Mouse (Mus musculus) lung, postnatal 0 days (tissue): Measurements from ENCODE around the gene Nin. TPM values are rescaled to one million over a fixed set of nuclear protein-coding genes. Genes with fewer than 3 reads are reported as not detected.

Experiments used
- ATAC-seq: fragments of 200-750 bp; cut with Nextera tagmentation; 2 replicates; pipeline ENCODE4 v1.8.0; 2017; ENCODE audit warnings: moderate library complexity
- DNase-seq: peaks from one replicate; pipeline ENCODE4 v3.0.0-alpha.2; 2016; ENCODE audit warnings: low spot score
- H3K27ac ChIP-seq: fragments of 300-500 bp; sonication (generic); 2 replicates; pipeline ENCODE4 v1.5.1; 2014; ENCODE audit warnings: antibody characterized with exemption, mild to moderate bottlenecking, low read length, mixed read lengths
- H3K27me3 ChIP-seq: fragments of 300-500 bp; sonication (generic); replicated peaks from 2 replicates; pipeline ENCODE4 v1.6.1; 2014; ENCODE audit warnings: low read length, mixed read lengths; ENCODE audit not compliant: insufficient read depth
- H3K36me3 ChIP-seq: fragments of 300-500 bp; sonication (generic); 2 replicates; pipeline ENCODE4 v1.6.1; 2014; ENCODE audit warnings: low read length, mixed read lengths; ENCODE audit not compliant: insufficient read depth
- H3K4me1 ChIP-seq: fragments of 300-500 bp; sonication (generic); 2 replicates; pipeline ENCODE4 v1.6.1; 2014; ENCODE audit warnings: antibody characterized with exemption, low read depth, low read length, mixed read lengths; ENCODE audit not compliant: insufficient read depth
- H3K4me2 ChIP-seq: fragments of 300-500 bp; sonication (generic); replicated peaks from 2 replicates; pipeline ENCODE4 v1.6.1; 2014; ENCODE audit warnings: low read depth, mild to moderate bottlenecking, low read length, moderate library complexity, mixed read lengths
- H3K4me3 ChIP-seq: fragments of 300-500 bp; sonication (generic); 2 replicates; pipeline ENCODE4 v1.5.1; 2014; ENCODE audit warnings: low read depth, low read length
- H3K9ac ChIP-seq: fragments of 300-500 bp; sonication (generic); replicated peaks from 2 replicates; pipeline ENCODE4 v1.6.1; 2014; ENCODE audit warnings: low read depth, mild to moderate bottlenecking
- H3K9me3 ChIP-seq: fragments of 300-500 bp; sonication (generic); 2 replicates; pipeline ENCODE4 v1.6.1; 2016; ENCODE audit warnings: low read length, mixed read lengths
- CTCF ChIP-seq: IDR thresholded peaks from 2 replicates; pipeline ENCODE4 v1.5.1; 2016; ENCODE audit warnings: antibody characterized with exemption, mild to moderate bottlenecking
- EP300 ChIP-seq: IDR thresholded peaks from 2 replicates; pipeline ENCODE4 v1.6.1; 2016; ENCODE audit warnings: antibody characterized with exemption, mild to moderate bottlenecking, control low read depth
- WGBS: fragments of 180-500 bp; shearing (Covaris S2); extraction: QIAGEN DNeasy Blood & Tissue Kit; methylation state at CpG from one replicate; pipeline ENCODE4 v1.1.7; 2014; 5-methylcytosine and 5-hydroxymethylcytosine counted together
- polyA plus RNA-seq: library from polyadenylated mRNA; unstranded; fragments of >200 nt; fragmentation: Nextera tagmentation; extraction: Ambion mirVana; gene quantifications from 2 replicates; pipeline ENCODE4 v1.2.1, GENCODE M21; 2015

The Nin gene
- 8.3 and 8.6 TPM in 2 replicates for polyA plus RNA-seq

DNA sequence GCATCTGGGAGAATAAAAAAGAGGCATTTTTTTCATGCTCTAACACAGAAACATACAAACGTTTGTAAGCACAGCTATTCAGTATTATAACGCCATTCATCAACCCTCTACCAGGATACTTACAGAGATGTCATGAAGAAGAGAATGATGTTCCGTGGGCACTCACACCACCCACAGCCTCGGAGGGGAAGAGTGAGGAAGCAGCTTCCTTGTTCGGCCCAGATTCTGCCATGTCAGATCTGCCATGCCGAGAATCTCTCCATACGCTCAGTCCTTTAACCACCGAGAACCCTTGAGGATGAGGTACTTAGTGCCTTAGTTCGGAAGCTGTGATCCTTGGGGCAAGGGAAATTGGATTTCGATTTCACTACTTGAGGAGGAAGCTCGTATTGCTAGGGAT lies at the start of gene Nin:
TSS of gene Nin (minus strand) at position 367 of the 400 bp plus-strand sequence.
- Histone ChIP-seq H3K4me2 (no peak within 1 kb of the TSS), H3K27me3 (no peaks in the 10 kb centered on the region), H3K4me1 (peaks cover 13% of the 10 kb centered on the region; the same call in 1 of the 2 replicates), H3K9ac (no peak within 1 kb of the TSS), H3K36me3 (no peaks in the 10 kb centered on the region), H3K4me3 (no peak within 1 kb of the TSS), H3K27ac (no peak within 1 kb of the TSS), H3K9me3 (no peaks in the 10 kb centered on the region)
- TF ChIP-seq EP300 (no peak), CTCF (no peak)
- DNase-seq (no peak), ATAC-seq (no peak)
- WGBS: 71% methylated on average over 11 of the region's 11 CpGs

DNA sequence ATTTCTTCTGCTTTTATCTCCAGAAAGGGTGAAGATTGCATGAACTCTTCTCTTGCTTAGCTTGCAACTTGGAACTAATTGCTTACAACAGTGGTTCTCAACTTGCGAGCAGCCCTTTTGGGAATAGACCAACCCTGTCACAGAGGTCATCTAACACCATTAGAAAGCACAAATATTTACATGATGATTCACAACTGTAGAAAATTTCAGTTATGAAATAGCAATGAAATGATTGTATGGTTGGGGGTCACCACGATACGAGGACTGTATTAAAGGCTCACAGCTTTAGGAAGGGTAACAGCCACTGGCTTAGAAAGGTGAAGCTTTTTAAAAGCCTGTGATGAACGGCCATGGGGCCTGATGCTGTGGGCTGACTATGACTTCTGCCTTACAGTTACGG lies 47.5 kb upstream of the Nin start:
- ATAC-seq: peak; percentile 46
- 50% methylated on average over 5 of the region's 5 CpGs for WGBS
- Histone ChIP-seq H3K9ac (no peak overlapping the region), H3K4me3 (no peak overlapping the region), H3K36me3 (no peaks in the 10 kb centered on the region), H3K27ac (no peak overlapping the region), H3K4me1 (no peaks in the 10 kb centered on the region; the same call in 1 of the 2 replicates), H3K4me2 (no peak overlapping the region), H3K9me3 (no peaks in the 10 kb centered on the region), H3K27me3 (no peaks in the 10 kb centered on the region)
- TF ChIP-seq CTCF (no peak), EP300 (no peak)
- DNase-seq: peak; percentile 53

DNA sequence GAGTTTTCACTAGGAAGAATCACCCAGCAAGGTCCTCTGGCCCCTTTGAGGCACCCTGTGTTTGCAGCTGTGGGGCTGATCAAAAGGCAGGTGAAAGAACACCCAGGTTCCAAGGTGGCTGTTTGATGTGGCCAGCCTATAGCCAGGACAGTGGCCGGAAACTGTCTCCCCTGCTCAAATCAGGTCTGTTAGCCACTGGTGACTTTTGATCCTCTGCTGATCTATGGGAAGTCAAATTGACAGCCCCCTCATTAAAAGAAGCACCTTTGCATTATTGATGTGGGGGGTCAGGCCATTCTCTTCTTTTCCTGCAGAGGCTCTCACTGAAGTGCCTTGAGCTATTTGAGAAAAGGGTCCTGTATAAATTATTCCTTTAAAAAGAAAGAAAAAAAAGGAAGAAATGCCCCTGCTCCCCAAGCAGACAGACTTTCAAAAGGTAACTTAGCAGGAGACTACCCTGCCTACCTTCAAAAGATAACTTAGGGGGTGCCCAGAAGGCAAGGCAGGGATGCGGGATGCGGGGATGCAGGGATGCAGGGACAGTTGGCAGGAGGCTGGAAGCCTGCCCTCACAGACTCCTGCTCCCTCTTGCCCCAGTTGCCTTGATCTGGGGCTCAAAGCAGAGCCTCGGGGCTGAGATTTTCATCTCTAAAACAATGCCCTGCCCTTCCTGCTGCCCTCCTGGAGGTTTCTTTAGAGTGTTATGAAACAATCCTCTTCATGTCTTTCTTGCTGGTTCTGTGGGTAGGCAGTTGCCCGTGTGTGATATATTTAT lies 44.0 kb upstream of the Nin start:
- TF ChIP-seq CTCF (no peak), EP300 (no peak)
- Histone ChIP-seq H3K4me3 (no peak overlapping the region), H3K4me1 (no peaks in the 10 kb centered on the region; the same call in 1 of the 2 replicates), H3K9ac (no peak overlapping the region), H3K9me3 (no peaks in the 10 kb centered on the region), H3K36me3 (no peaks in the 10 kb centered on the region), H3K27ac (no peak overlapping the region), H3K27me3 (no peaks in the 10 kb centered on the region), H3K4me2 (no peak overlapping the region)
- 60% methylated on average over 5 of the region's 5 CpGs for WGBS
- DNase-seq (no peak), ATAC-seq (no peak)

GRCm38 (mm10) chr12:70156222-70156621 lies 42.7 kb upstream of the Nin start:
- no peaks in the 10 kb centered on the region for H3K27me3 ChIP-seq
- no peak overlapping the region for H3K4me3 ChIP-seq
- ATAC-seq: no peak
- DNase-seq: no peak
- no peak overlapping the region for H3K9ac ChIP-seq
- H3K9me3 ChIP-seq: no peaks in the 10 kb centered on the region
- no peak overlapping the region for H3K4me2 ChIP-seq
- no peaks in the 10 kb centered on the region for H3K36me3 ChIP-seq
- H3K27ac ChIP-seq: no peak overlapping the region
- H3K4me1 ChIP-seq: no peaks in the 10 kb centered on the region; the same call in 1 of the 2 replicates
- WGBS: 67% methylated on average over 6 of the region's 6 CpGs
- no peak for TF ChIP-seq CTCF
- no peak for TF ChIP-seq EP300

- H3K4me3 ChIP-seq: no peak within 1 kb of the TSS
- no peaks in the 10 kb centered on the region for H3K9me3 ChIP-seq
- DNase-seq (no peak), ATAC-seq (no peak)
- H3K27ac ChIP-seq: no peak within 1 kb of the TSS
- H3K4me1 ChIP-seq: peaks cover 1% of the 10 kb centered on the region; the same call in 1 of the 2 replicates
- H3K4me2 ChIP-seq: no peak within 1 kb of the TSS
- no peaks in the 10 kb centered on the region for H3K27me3 ChIP-seq
- no peak for TF ChIP-seq CTCF
- no peak for TF ChIP-seq EP300
- H3K9ac ChIP-seq: no peak within 1 kb of the TSS
- H3K36me3 ChIP-seq: no peaks in the 10 kb centered on the region
- 56% methylated on average over 3 of the region's 3 CpGs for WGBS
These were observed 40.3 kb upstream of the Nin start, which contains the start of gene Abhd12b for GRCm38 (mm10) chr12:70153842-70154241. Abhd12b (plus strand) TSS chr12:70154142.

GRCm38 (mm10) chr12:70148631-70149265 lies 35.2 kb upstream of the Nin start:
- peaks cover 7% of the 10 kb centered on the region; the same call in 1 of the 2 replicates for H3K4me1 ChIP-seq
- 17% methylated on average over 11 of the region's 11 CpGs for WGBS
- H3K4me2 ChIP-seq: peak overlapping the region; percentile 56
- H3K9ac ChIP-seq: no peak overlapping the region; the same call in 1 of the 2 replicates
- peak overlapping the region; percentile 24 for H3K4me3 ChIP-seq
- TF ChIP-seq CTCF (no peak), EP300 (no peak)
- H3K27me3 ChIP-seq: no peaks in the 10 kb centered on the region
- DNase-seq (peak; percentile 45), ATAC-seq (no peak)
- H3K9me3 ChIP-seq: no peaks in the 10 kb centered on the region
- no peak overlapping the region for H3K27ac ChIP-seq
- H3K36me3 ChIP-seq: no peaks in the 10 kb centered on the region
